Mouse (Mus musculus) left cerebral cortex, adult 9 months (tissue): ENCODE results near the gene Hemgn.
A peak's percentile ranks its signal among the peaks of the same experiment; 100 is the strongest.

Experiments used
- DNase-seq, 2 experiments: peaks; one replicate each; pipeline ENCODE4 v3.0.0; 2022; ENCODE audit warnings: low spot score in 2 of 2

Gene Hemgn

GRCm38 (mm10) chr4:46413406-46413805 is at the start of gene Hemgn:
TSS of gene Hemgn (minus strand) at chr4:46413506.
- DNase-seq, result no peak

GRCm38 (mm10) chr4:46458411-46458810 is 45.1 kb upstream of the Hemgn start:
- no peak for DNase-seq

- no peak for DNase-seq
Observed at GRCm38 (mm10) chr4:46457186-46457585, 43.9 kb upstream of the Hemgn start.

GRCm38 (mm10) chr4:46456762-46457161 is 43.5 kb upstream of the Hemgn start:
- no peak for DNase-seq

GRCm38 (mm10) chr4:46454097-46454864 is 41.0 kb upstream of the Hemgn start:
- no peak for DNase-seq

GRCm38 (mm10) chr4:46452855-46453719 is 39.8 kb upstream of the Hemgn start:
- DNase-seq, result no peak

- peak; percentile 33 to 40 for DNase-seq
Observed at GRCm38 (mm10) chr4:46452481-46452850, 39.2 kb upstream of the Hemgn start.

- peak in 1 of 2 experiments; percentile 52 for DNase-seq
Observed at GRCm38 (mm10) chr4:46451758-46452480, 38.6 kb upstream of the Hemgn start.

GRCm38 (mm10) chr4:46451240-46451757 is 38.0 kb upstream of the Hemgn start:
- peak in 1 of 2 experiments; percentile 59 for DNase-seq

GRCm38 (mm10) chr4:46450519-46451131 is 37.3 kb upstream of the Hemgn start, which contains the start of gene Anp32b:
TSS of gene Anp32b (plus strand) at chr4:46450902.
- DNase-seq, result peak; percentile 75 to 90

GRCm38 (mm10) chr4:46450020-46450518 is 36.8 kb upstream of the Hemgn start:
- DNase-seq, result no peak

GRCm38 (mm10) chr4:46448886-46449285 is 35.6 kb upstream of the Hemgn start:
- no peak for DNase-seq

- no peak for DNase-seq
Observed at GRCm38 (mm10) chr4:46447461-46447860, 34.2 kb upstream of the Hemgn start.

GRCm38 (mm10) chr4:46445237-46445945 is 32.1 kb upstream of the Hemgn start:
- DNase-seq, result no peak

- no peak for DNase-seq
Observed at GRCm38 (mm10) chr4:46442501-46442900, 29.2 kb upstream of the Hemgn start.

GRCm38 (mm10) chr4:46432339-46433036 is 19.2 kb upstream of the Hemgn start:
- DNase-seq, result no peak

GRCm38 (mm10) chr4:46428903-46429499 is 15.7 kb upstream of the Hemgn start:
- DNase-seq, result peak in 1 of 2 experiments; percentile 43

GRCm38 (mm10) chr4:46422625-46423024 is 9.3 kb upstream of the Hemgn start:
- no peak for DNase-seq

GRCm38 (mm10) chr4:46418851-46419250 is 5.5 kb upstream of the Hemgn start:
- no peak for DNase-seq
